Mouse (Mus musculus): ENCODE results near the gene Kat2b. TPM values are rescaled to one million over a fixed set of nuclear protein-coding genes. Genes with fewer than 3 reads are reported as not detected.
"Not testable (repeated sequence)": the region's sequence is repeated elsewhere in the genome, so short reads cannot be mapped to it uniquely, and the experiment has no call there.

The Kat2b gene
- polyA plus RNA-seq, 1 experiment from 2014 or later: 4.2 TPM

DNA sequence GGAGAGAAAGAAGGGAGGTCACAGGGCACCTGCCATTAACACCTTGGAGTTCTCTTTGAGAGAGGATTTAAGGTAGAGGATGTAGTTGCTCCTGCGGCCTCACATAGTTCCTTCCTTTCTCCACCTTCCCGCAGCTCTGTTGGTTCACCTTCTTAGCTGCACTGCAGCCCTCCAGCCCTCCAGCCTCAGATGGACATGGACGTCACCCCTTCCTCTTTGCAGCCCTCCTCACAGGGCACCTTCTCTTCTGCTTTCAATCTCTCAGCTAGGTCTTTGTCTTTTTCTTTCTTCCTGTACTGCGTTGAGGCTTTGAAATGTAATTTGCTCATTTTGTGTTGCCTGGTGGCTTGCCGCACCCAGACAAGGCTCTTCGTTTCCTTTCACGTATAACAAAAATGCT is 36.6 kb downstream of the Kat2b start:
- WGBS (ENCODE audit: insufficient replicate concordance): no CpG with 5 or more reads among the region's 7 CpGs
- not testable (repeated sequence) for H3K9ac ChIP-seq; ATAC-seq (ENCODE audit: insufficient read depth); H3K9me3 ChIP-seq (replicated peaks); H3K27me3 ChIP-seq; H3K36me3 ChIP-seq (replicated peaks); H3K4me3 ChIP-seq (replicated peaks); H3K27ac ChIP-seq (replicated peaks); H3K4me2 ChIP-seq
- peaks cover 13% of the 10 kb centered on the region for H3K4me1 ChIP-seq (replicated peaks)

DNA sequence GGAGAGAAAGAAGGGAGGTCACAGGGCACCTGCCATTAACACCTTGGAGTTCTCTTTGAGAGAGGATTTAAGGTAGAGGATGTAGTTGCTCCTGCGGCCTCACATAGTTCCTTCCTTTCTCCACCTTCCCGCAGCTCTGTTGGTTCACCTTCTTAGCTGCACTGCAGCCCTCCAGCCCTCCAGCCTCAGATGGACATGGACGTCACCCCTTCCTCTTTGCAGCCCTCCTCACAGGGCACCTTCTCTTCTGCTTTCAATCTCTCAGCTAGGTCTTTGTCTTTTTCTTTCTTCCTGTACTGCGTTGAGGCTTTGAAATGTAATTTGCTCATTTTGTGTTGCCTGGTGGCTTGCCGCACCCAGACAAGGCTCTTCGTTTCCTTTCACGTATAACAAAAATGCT is 39.4 kb downstream of the Kat2b start:
- WGBS (ENCODE audit: insufficient replicate concordance): no CpG with 5 or more reads among the region's 7 CpGs
- not testable (repeated sequence) for ATAC-seq (ENCODE audit: insufficient read depth)

GRCm38 (mm10) chr17:53608924-53609323 is 42.3 kb downstream of the Kat2b start:
- H3K4me2 ChIP-seq; H3K4me3 ChIP-seq (replicated peaks); ATAC-seq (ENCODE audit: insufficient read depth); H3K4me1 ChIP-seq (replicated peaks); H3K9ac ChIP-seq; H3K27me3 ChIP-seq; H3K9me3 ChIP-seq (replicated peaks); H3K27ac ChIP-seq (replicated peaks): not testable (repeated sequence)
- peaks cover 33% of the 10 kb centered on the region for H3K36me3 ChIP-seq (replicated peaks)
- WGBS (ENCODE audit: insufficient replicate concordance): no CpG with 5 or more reads among the region's 7 CpGs

More for the DNA sequence above, 39.4 kb downstream of the Kat2b start:
- not testable (repeated sequence) for H3K27me3 ChIP-seq; H3K36me3 ChIP-seq (replicated peaks); H3K4me1 ChIP-seq (replicated peaks); H3K27ac ChIP-seq (replicated peaks); H3K9me3 ChIP-seq (replicated peaks); H3K4me3 ChIP-seq (replicated peaks); H3K9ac ChIP-seq; H3K4me2 ChIP-seq

- Histone ChIP-seq H3K27me3 (no peaks in the 10 kb centered on the region), H3K9me3 (replicated peaks) (no peaks in the 10 kb centered on the region), H3K4me2 (no peak overlapping the region), H3K4me1 (replicated peaks) (peaks cover 21% of the 10 kb centered on the region), H3K27ac (replicated peaks) (no peak overlapping the region), H3K4me3 (replicated peaks) (no peak overlapping the region), H3K36me3 (replicated peaks) (peaks cover 32% of the 10 kb centered on the region), H3K9ac (no peak overlapping the region)
- WGBS (ENCODE audit: insufficient replicate concordance): 79% methylated on average over 6 of the region's 6 CpGs
- no peak for ATAC-seq (ENCODE audit: insufficient read depth)
These were observed 50.8 kb downstream of the Kat2b start for GRCm38 (mm10) chr17:53617295-53617957.

- H3K27me3 ChIP-seq: no peaks in the 10 kb centered on the region
- H3K9ac ChIP-seq: no peak overlapping the region
- ATAC-seq (ENCODE audit: insufficient read depth): no peak
- H3K4me1 ChIP-seq (replicated peaks): peaks cover 25% of the 10 kb centered on the region
- WGBS (ENCODE audit: insufficient replicate concordance): 78% methylated on average over 7 of the region's 7 CpGs
- peaks cover 23% of the 10 kb centered on the region for H3K36me3 ChIP-seq (replicated peaks)
- H3K4me3 ChIP-seq (replicated peaks): no peak overlapping the region
- H3K9me3 ChIP-seq (replicated peaks): no peaks in the 10 kb centered on the region
- no peak overlapping the region for H3K4me2 ChIP-seq
- H3K27ac ChIP-seq (replicated peaks): no peak overlapping the region
These were observed 51.7 kb downstream of the Kat2b start for GRCm38 (mm10) chr17:53618369-53618768.

DNA sequence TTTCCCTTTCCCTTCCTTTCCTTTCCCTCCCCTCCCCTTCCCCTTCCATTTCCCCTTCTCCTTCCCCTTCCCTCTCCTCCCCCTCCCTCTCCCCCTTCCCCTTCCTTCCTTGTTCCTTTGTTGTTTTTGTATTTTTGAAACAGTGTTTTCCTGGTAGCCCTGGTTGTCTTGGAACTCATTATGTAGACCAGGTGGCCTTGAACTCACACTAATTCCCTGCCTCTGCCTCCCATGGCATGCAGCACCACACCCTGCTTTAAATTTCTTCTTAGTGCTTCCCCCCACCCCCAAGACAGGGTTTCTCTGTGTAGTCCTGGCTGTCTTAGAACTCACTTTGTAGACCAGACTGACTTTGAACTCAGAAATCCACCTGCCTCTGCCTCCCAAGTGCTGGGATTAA is 52.7 kb downstream of the Kat2b start:
- Histone ChIP-seq H3K4me1 (replicated peaks) (peaks cover 25% of the 10 kb centered on the region), H3K36me3 (replicated peaks) (peaks cover 20% of the 10 kb centered on the region), H3K9me3 (replicated peaks) (no peaks in the 10 kb centered on the region), H3K4me2 (no peak overlapping the region), H3K27ac (replicated peaks) (no peak overlapping the region), H3K9ac (no peak overlapping the region), H3K4me3 (replicated peaks) (no peak overlapping the region), H3K27me3 (no peaks in the 10 kb centered on the region)
- ATAC-seq (ENCODE audit: insufficient read depth): no peak

- Histone ChIP-seq H3K4me2 (no peak overlapping the region), H3K4me3 (replicated peaks) (no peak overlapping the region), H3K27me3 (no peaks in the 10 kb centered on the region), H3K9ac (no peak overlapping the region), H3K36me3 (replicated peaks) (peaks cover 17% of the 10 kb centered on the region), H3K9me3 (replicated peaks) (no peaks in the 10 kb centered on the region), H3K4me1 (replicated peaks) (peaks cover 25% of the 10 kb centered on the region), H3K27ac (replicated peaks) (no peak overlapping the region)
- no peak for ATAC-seq (ENCODE audit: insufficient read depth)
- WGBS (ENCODE audit: insufficient replicate concordance): 78% methylated on average over 4 of the region's 4 CpGs
These were observed 54.0 kb downstream of the Kat2b start for GRCm38 (mm10) chr17:53620611-53621010.

DNA sequence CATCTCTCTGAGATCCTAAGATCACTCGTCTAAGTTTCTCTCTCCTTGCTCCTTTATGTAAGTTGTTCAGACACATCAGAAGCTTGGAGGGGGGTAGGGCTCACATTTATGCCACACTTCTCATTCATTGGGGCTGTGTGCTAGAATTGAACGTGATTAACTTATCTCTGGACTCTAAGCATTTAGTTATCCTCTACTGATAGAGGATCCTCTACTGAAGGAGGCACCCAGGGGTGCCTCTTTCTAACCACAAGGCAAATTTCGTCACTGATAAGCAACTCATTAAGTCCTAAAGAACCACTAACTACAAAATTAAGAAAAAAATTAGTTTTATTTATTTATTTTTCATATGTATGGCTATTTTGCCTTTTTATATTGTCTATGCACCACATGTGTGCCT is 55.5 kb downstream of the Kat2b start:
- peak; percentile 73 for ATAC-seq (ENCODE audit: insufficient read depth)
- Histone ChIP-seq H3K9ac (no peak overlapping the region), H3K36me3 (replicated peaks) (peaks cover 21% of the 10 kb centered on the region), H3K4me3 (replicated peaks) (no peak overlapping the region), H3K9me3 (replicated peaks) (no peaks in the 10 kb centered on the region), H3K4me2 (0 out of 2 replicates have a peak overlapping the region, but pooled peaks have one; percentile 2), H3K4me1 (replicated peaks) (peaks cover 25% of the 10 kb centered on the region), H3K27ac (replicated peaks) (no peak overlapping the region), H3K27me3 (no peaks in the 10 kb centered on the region)
- 16% methylated on average over 3 of the region's 3 CpGs for WGBS (ENCODE audit: insufficient replicate concordance)

DNA sequence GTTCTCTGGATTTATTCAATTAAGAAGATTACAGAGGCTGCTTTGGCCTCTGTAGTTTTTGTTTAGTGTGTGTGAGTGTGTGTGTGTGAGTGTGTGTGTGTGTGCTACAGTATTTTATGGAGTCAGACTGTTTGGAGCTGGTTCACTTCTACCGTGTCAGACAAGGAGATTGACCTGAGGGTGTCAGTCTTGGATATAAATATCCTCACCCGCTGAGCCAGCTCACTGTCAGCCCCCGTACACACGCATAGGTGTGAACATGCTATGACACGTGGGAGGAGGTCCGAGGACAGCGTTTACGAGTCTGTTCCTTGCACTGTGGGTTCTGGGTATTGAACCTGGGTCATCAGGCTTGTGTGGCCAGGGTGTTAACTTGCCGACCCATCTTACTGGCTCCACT is 57.1 kb downstream of the Kat2b start:
- ATAC-seq (ENCODE audit: insufficient read depth): no peak
- Histone ChIP-seq H3K27me3 (no peaks in the 10 kb centered on the region), H3K9ac (no peak overlapping the region), H3K27ac (replicated peaks) (no peak overlapping the region), H3K4me1 (replicated peaks) (peaks cover 29% of the 10 kb centered on the region), H3K9me3 (replicated peaks) (no peaks in the 10 kb centered on the region), H3K4me3 (replicated peaks) (no peak overlapping the region), H3K4me2 (no peak overlapping the region), H3K36me3 (replicated peaks) (peaks cover 19% of the 10 kb centered on the region)
- WGBS (ENCODE audit: insufficient replicate concordance): 80% methylated on average over 9 of the region's 9 CpGs

GRCm38 (mm10) chr17:53626160-53626559 is 59.5 kb downstream of the Kat2b start:
- Histone ChIP-seq H3K4me1 (replicated peaks) (peaks cover 23% of the 10 kb centered on the region), H3K4me2 (no peak overlapping the region), H3K9ac (no peak overlapping the region), H3K36me3 (replicated peaks) (peaks cover 22% of the 10 kb centered on the region), H3K9me3 (replicated peaks) (no peaks in the 10 kb centered on the region), H3K27ac (replicated peaks) (no peak overlapping the region), H3K4me3 (replicated peaks) (no peak overlapping the region), H3K27me3 (no peaks in the 10 kb centered on the region)
- no peak for ATAC-seq (ENCODE audit: insufficient read depth)
- 81% methylated on average over 3 of the region's 3 CpGs for WGBS (ENCODE audit: insufficient replicate concordance)

DNA sequence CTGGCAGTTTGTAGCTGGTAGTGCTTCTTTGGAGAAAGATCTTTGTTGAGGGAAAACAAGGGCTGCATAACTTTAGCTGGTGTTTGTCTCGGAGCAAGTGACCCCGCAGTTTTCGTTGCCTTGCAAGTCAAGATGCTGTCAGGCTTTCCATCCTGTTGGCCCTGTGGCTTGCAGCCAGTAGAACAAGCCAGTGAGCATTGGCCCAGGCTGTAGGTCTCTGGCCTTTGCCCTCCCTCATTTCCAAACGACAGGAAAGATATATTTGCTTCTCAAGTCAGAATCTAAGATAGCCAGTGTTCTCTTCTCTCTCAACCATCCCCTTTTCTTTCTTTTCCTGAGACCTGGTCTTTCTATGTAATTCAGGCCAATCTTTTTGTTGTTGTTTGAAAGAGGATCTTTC is 60.8 kb downstream of the Kat2b start:
- no peak overlapping the region for H3K4me3 ChIP-seq (replicated peaks)
- H3K4me2 ChIP-seq: no peak overlapping the region
- H3K36me3 ChIP-seq (replicated peaks): peaks cover 29% of the 10 kb centered on the region
- H3K9me3 ChIP-seq (replicated peaks): no peaks in the 10 kb centered on the region
- peaks cover 11% of the 10 kb centered on the region for H3K4me1 ChIP-seq (replicated peaks)
- H3K27me3 ChIP-seq: no peaks in the 10 kb centered on the region
- no peak overlapping the region for H3K9ac ChIP-seq
- H3K27ac ChIP-seq (replicated peaks): peak overlapping the region; percentile 39; the same call in 1 of the 2 replicates
- WGBS (ENCODE audit: insufficient replicate concordance): 79% methylated on average over 4 of the region's 4 CpGs
- no peak for ATAC-seq (ENCODE audit: insufficient read depth)

GRCm38 (mm10) chr17:53628131-53628530 is 61.5 kb downstream of the Kat2b start:
- Histone ChIP-seq H3K27me3 (no peaks in the 10 kb centered on the region), H3K9me3 (replicated peaks) (no peaks in the 10 kb centered on the region), H3K4me1 (replicated peaks) (peaks cover 7% of the 10 kb centered on the region; the same call in 1 of the 2 replicates), H3K36me3 (replicated peaks) (peaks cover 35% of the 10 kb centered on the region), H3K4me2 (no peak overlapping the region), H3K4me3 (replicated peaks) (no peak overlapping the region), H3K9ac (no peak overlapping the region), H3K27ac (replicated peaks) (peak overlapping the region; percentile 61)
- WGBS (ENCODE audit: insufficient replicate concordance): 69% methylated on average over 5 of the region's 5 CpGs
- peak; percentile 64 for ATAC-seq (ENCODE audit: insufficient read depth)
